Mouse (Mus musculus) hindbrain, embryonic 12.5 days (tissue): ENCODE data around the gene Clca3b. TPM values are rescaled to one million over a fixed set of nuclear protein-coding genes. Genes with fewer than 3 reads are reported as not detected.
"Not testable (repeated sequence)": the region's sequence is repeated elsewhere in the genome, so short reads cannot be mapped to it uniquely, and the experiment has no call there.

Experiments used
- ATAC-seq: fragments of 200-750 bp; cut with Nextera tagmentation; 2 replicates; pipeline ENCODE4 v1.8.0; 2017; ENCODE audit warnings: moderate TSS enrichment; ENCODE audit not compliant: low FRiP score
- H3K27ac ChIP-seq: fragments of 300-500 bp; sonication (generic); 2 replicates; pipeline ENCODE4 v1.5.1; 2016; ENCODE audit warnings: mild to moderate bottlenecking
- H3K27me3 ChIP-seq: fragments of 300-500 bp; sonication (generic); 2 replicates; pipeline ENCODE4 v1.6.1; 2016; ENCODE audit warnings: mild to moderate bottlenecking
- H3K36me3 ChIP-seq: fragments of 300-500 bp; sonication (generic); 2 replicates; pipeline ENCODE4 v1.6.1; 2016; ENCODE audit warnings: mild to moderate bottlenecking
- H3K4me1 ChIP-seq: fragments of 300-500 bp; sonication (generic); 2 replicates; pipeline ENCODE4 v1.6.1; 2016
- H3K4me2 ChIP-seq: fragments of 300-500 bp; sonication (generic); replicated peaks from 2 replicates; pipeline ENCODE4 v1.6.1; 2016; ENCODE audit warnings: mild to moderate bottlenecking
- H3K4me3 ChIP-seq: fragments of 300-500 bp; sonication (generic); 2 replicates; pipeline ENCODE4 v1.5.1; 2016; ENCODE audit warnings: mild to moderate bottlenecking
- H3K9ac ChIP-seq: fragments of 300-500 bp; sonication (generic); 2 replicates; pipeline ENCODE4 v1.6.1; 2016; ENCODE audit warnings: mild to moderate bottlenecking, moderate library complexity
- H3K9me3 ChIP-seq: fragments of 300-500 bp; sonication (generic); replicated peaks from 2 replicates; pipeline ENCODE4 v1.6.1; 2016; ENCODE audit warnings: mild to moderate bottlenecking
- WGBS: fragments of 180-500 bp; shearing (Covaris S2); methylation state at CpG from one replicate; pipeline ENCODE4 v1.1.7; 2016; 5-methylcytosine and 5-hydroxymethylcytosine counted together
- polyA plus RNA-seq: library from polyadenylated mRNA; unstranded; fragments of >200 nt; fragmentation: Nextera tagmentation; extraction: Ambion mirVana; gene quantifications from 2 replicates; pipeline ENCODE4 v1.2.1, GENCODE M21; 2016

Clca3b gene
- polyA plus RNA-seq, 1 experiment from 2014 or later: not detected

DNA sequence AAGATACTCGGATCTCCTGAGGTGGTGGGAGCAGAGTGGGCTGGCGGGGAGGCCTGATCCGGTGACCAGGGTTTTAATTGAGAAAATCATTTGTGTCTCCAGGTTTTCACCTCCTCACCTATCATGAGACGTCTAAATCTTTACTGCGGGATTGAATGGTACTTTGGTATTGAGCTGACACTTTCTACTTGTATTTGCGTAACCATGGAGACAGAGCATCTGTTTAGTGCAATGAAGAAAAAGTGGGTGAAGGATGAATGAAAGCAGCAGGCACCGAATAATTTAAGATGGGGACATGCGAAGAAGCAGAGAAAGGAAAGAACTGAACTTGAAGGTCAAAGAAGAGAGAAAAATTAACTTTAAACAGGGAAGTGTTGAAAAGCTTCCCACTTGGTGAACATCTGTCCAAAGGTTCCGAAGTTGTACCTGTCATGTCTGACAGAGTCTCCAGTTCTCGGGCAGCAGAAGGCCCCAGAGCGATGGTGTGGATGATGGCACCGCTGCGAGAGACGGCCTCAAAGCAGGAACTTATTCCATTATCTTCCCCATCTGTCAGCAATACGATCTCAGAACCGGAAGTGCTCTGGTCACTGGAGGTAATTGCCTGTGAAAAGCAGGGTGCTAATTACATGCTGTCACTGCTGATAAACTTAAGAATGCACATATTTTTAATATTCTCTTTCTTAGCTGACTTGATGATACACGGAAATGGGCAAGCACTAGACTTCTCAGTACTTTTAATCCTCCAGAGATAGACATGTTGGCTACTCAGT is 40.8 kb downstream of the Clca3b start:
- H3K27ac ChIP-seq, H3K4me3 ChIP-seq, H3K9ac ChIP-seq, H3K4me2 ChIP-seq, ATAC-seq, H3K36me3 ChIP-seq, H3K4me1 ChIP-seq, H3K9me3 ChIP-seq, H3K27me3 ChIP-seq: not testable (repeated sequence)
- 60% methylated on average over 16 of the region's 17 CpGs for WGBS

DNA sequence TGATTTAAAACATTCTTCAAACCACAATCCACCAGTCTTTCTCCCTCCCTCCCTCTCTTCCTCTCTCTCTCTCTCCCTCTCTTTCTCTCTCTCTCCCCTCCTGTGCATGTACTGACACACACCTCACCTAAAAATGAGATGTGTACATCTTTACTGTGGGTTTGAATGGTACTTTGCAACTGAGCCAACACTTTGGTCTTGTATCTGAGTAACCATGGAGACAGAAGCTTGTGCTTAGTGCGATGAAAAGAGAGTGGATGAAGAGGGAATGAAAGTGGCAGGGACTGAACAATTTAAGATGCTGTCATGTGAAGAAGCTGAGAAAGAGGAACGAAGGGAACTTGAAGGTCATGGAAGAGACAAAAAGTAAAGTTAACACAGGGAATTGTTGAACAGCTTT is 42.5 kb downstream of the Clca3b start:
- not testable (repeated sequence) for ATAC-seq, H3K4me2 ChIP-seq, H3K4me3 ChIP-seq, H3K4me1 ChIP-seq, H3K9ac ChIP-seq, H3K9me3 ChIP-seq, H3K36me3 ChIP-seq, H3K27ac ChIP-seq, H3K27me3 ChIP-seq
- WGBS: 67% methylated on average over 2 of the region's 2 CpGs

DNA sequence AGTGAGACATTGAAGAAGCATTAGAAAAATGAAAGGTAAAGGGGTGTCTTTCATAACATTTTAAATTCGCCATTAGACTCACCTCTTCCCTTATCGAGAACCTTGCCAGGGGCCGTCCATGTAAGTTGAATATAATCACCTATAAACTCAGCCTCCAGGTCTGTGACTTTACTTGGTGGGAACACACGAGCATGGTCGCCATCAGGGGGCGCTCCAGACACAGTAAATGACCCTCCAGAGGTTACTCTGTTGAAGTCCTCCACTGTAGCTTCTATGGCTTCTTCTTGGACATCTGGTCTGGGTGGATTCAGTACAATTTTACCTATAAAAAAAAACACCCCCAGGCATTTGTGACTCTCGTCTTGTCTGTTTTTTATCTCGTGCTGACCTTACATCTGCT is 47.3 kb downstream of the Clca3b start:
- Histone ChIP-seq H3K4me2 (no peak overlapping the region), H3K9me3 (no peaks in the 10 kb centered on the region), H3K27ac (no peak overlapping the region), H3K9ac (no peak overlapping the region), H3K4me3 (no peak overlapping the region), H3K4me1 (no peaks in the 10 kb centered on the region), H3K36me3 (no peaks in the 10 kb centered on the region), H3K27me3 (no peaks in the 10 kb centered on the region)
- ATAC-seq: no peak
- 38% methylated on average over 8 of the region's 8 CpGs for WGBS

DNA sequence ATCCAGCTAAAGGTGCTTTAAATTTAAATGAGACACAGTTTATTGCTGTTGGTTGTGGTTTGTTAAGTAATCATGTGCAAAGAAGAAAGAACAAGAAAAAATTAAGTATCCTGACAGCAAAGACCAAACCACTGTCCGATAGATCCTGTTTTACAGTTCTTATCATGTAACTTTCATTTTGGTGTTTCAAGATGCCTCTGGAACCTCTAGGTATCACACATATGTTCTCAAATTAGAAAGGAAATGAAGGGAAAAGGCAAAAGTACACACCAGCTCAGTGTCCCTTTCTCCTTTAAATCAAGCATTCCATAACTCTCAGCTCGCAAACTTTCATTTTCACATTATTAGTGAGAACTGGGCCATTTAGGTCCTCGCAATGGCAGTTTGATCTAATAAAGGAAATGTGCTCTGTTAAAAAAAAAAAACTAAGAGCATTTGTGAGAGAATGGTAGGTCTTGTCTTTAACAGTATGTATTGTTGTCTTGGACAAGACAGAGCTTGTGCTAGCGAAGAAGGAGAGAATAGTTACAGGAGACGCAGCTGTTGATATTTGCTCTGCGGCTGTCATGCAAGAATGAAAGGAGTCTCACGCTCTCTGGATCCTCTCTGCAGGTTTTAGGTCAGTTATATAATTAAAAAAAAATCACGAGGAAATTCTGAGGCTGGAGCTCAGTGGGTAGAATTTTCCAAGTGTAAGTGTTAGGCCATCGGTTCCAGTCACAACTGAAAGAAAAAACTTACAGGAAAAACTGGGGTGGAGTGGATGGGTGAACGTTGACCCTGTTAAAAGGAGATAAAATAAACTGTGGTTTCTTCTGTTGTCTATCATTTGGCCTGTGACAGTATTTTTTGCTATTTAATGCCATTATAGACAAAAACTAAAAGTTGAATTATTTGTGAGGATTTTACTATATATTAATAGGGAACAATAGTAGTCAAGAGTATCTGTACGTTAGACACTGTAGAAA is 63.7 kb downstream of the Clca3b start:
- H3K36me3 ChIP-seq: no peaks in the 10 kb centered on the region
- H3K4me2 ChIP-seq: no peak overlapping the region
- H3K27ac ChIP-seq: no peak overlapping the region
- H3K4me1 ChIP-seq: no peaks in the 10 kb centered on the region
- no peaks in the 10 kb centered on the region for H3K27me3 ChIP-seq
- WGBS: 79% methylated on average over 11 of the region's 11 CpGs
- no peak overlapping the region for H3K9ac ChIP-seq
- ATAC-seq: no peak
- no peaks in the 10 kb centered on the region for H3K9me3 ChIP-seq
- no peak overlapping the region for H3K4me3 ChIP-seq

Other genes with a start within 250 kb of the Clca3b start
- 115 and 123 TPM in 2 replicates for gene Sh3glb1, start 129.0 kb downstream of the Clca3b start, polyA plus RNA-seq
- gene Clca3a1, start 88.4 kb downstream of the Clca3b start, polyA plus RNA-seq: 0.06 and 0.42 TPM in 2 replicates
- 0.09 TPM in 1 of 2 replicates, not detected in the other for gene Clca3a2, start 29.9 kb downstream of the Clca3b start, polyA plus RNA-seq
- gene Clca4b, start 83.2 kb upstream of the Clca3b start, polyA plus RNA-seq: not detected in 2 replicates
- not detected in 2 replicates for gene Clca4a, start 125.7 kb upstream of the Clca3b start, polyA plus RNA-seq
- not detected in 2 replicates for gene Clca1, start 183.4 kb upstream of the Clca3b start, polyA plus RNA-seq